Mouse (Mus musculus) heart, adult 2 months (tissue): ENCODE measurements at regions not wholly inside any gene's neighbourhood (a gene's known extent, or its start where the extent isn't known, plus 50 kb on each side); places are given as distances from the start of the nearest gene placed in this dataset.

Experiments used
- CTCF ChIP-seq: fragments of 200-600 bp; IDR thresholded peaks from 2 replicates; pipeline ENCODE4 v1.8.1; 2022; ENCODE audit warnings: antibody characterized with exemption, mild to moderate bottlenecking, moderate library complexity
- POLR2A ChIP-seq: fragments of 200-500 bp; IDR thresholded peaks from 2 replicates; pipeline ENCODE4 v1.6.1; 2011; ENCODE audit warnings: mild to moderate bottlenecking, low read depth, low read length, control low read depth; ENCODE audit not compliant: insufficient read depth

DNA sequence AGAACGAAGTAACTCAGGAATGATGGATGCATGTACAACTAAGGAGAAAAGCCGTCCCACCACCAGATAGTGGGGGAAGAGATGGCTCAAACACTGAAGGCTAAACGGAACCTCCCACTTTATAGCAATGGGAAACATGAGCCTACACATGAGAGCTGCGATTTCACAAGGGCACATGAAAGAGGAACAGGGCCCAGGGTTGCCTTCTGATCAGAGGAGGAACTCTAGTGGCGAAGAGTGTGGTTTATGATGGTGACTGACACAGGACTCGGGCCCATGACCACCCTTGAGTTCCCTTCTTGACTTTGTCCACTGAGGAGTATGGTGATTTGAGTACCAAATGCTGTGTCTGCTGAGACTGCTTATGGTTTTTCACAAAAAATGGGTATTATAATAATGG is 179.2 kb upstream of the Pde3a start:
- TF ChIP-seq CTCF (no peak), POLR2A (no peak)
